Mouse (Mus musculus): ENCODE data around the gene Snorc. TPM values are rescaled to one million over a fixed set of nuclear protein-coding genes. Genes with fewer than 3 reads are reported as not detected.

Gene Snorc
- polyA plus RNA-seq, 1 experiment from 2014 or later: not detected

GRCm38 (mm10) chr1:87475076-87475895 is 5.2 kb downstream of the Snorc start:
- Histone ChIP-seq H3K9ac (replicated peaks) (peak overlapping the region; percentile 36), H3K4me2 (replicated peaks) (peak overlapping the region; percentile 78), H3K4me3 (peak overlapping the region; percentile 40), H3K9me3 (no peaks in the 10 kb centered on the region), H3K4me1 (peaks cover 8% of the 10 kb centered on the region; the same call in 1 of the 2 replicates), H3K36me3 (no peaks in the 10 kb centered on the region), H3K27me3 (peaks cover 11% of the 10 kb centered on the region; the same call in 1 of the 2 replicates), H3K27ac (replicated peaks) (no peak overlapping the region)
- ATAC-seq (replicated peaks): peak; percentile 68; the same call in 1 of the 2 replicates
- WGBS: 2% methylated on average over 42 of the region's 42 CpGs

DNA sequence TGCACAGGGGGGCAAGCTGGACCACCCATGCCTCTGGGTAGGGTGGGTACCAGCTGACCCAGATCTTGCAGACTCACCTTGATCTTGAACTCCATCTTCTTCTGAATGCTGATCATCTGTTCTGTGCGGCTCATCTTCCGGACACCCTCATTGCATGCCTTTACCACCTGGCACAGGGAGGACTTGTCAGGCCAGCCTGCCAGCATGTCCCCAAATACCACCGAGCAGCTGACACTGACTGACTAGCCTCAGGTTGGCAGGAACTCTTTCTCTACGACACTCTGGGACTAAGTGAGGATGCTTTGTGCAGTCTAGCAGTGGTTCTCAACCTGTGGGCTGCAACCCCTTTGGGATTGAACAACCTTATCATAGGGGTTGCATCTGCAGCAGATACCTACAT is 12.5 kb downstream of the Snorc start:
- Histone ChIP-seq H3K4me2 (replicated peaks) (no peak overlapping the region), H3K27ac (replicated peaks) (no peak overlapping the region), H3K36me3 (no peaks in the 10 kb centered on the region), H3K9ac (replicated peaks) (no peak overlapping the region), H3K4me1 (no peaks in the 10 kb centered on the region), H3K27me3 (no peaks in the 10 kb centered on the region), H3K9me3 (no peaks in the 10 kb centered on the region), H3K4me3 (no peak overlapping the region)
- ATAC-seq (replicated peaks): no peak
- WGBS: 88% methylated on average over 4 of the region's 4 CpGs

DNA sequence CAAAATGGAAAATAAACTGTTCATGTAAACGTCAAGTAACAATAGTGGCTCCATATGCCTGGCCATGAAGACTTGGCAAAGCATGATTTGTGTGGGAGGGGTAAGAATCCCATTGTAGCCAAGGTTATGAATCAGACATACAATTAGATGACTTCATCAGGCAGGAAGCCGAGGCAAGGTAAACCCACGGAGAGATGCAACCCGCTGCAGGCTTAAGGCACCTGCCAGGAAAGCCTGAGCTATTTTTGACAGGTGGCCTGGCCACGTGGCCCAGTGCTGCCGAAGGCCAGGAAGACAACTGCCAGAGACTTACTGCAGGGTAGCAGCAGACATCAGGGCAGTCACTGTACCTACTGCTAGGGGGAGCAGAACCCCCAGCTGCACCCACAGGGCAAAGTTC is 16.3 kb downstream of the Snorc start:
- no peaks in the 10 kb centered on the region for H3K4me1 ChIP-seq
- ATAC-seq (replicated peaks): no peak
- H3K4me2 ChIP-seq (replicated peaks): no peak overlapping the region
- no peaks in the 10 kb centered on the region for H3K36me3 ChIP-seq
- no peak overlapping the region for H3K27ac ChIP-seq (replicated peaks)
- H3K27me3 ChIP-seq: no peaks in the 10 kb centered on the region
- WGBS: 80% methylated on average over 6 of the region's 6 CpGs
- no peak overlapping the region for H3K9ac ChIP-seq (replicated peaks)
- no peaks in the 10 kb centered on the region for H3K9me3 ChIP-seq
- no peak overlapping the region for H3K4me3 ChIP-seq

DNA sequence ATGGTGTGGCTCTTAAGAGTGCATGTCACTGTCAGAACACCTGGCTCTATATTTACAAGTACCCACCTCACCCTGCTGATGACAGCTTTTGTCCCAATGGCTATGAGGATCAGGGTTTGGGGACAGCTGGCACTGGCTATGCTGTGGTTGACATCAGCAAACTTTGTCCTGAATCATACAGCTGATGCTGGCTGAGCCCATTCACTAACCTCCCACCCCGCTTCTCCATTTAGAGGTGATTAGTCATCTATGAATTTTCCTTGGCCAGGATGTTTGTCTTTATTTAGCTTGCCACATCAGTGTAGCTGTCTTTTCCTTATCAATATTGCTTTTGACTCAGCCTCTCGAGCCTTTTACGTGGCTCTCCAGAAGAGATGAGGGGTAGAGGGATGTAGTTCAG is 22.2 kb downstream of the Snorc start:
- Histone ChIP-seq H3K36me3 (no peaks in the 10 kb centered on the region), H3K4me3 (no peak overlapping the region), H3K9me3 (no peaks in the 10 kb centered on the region), H3K4me1 (no peaks in the 10 kb centered on the region), H3K9ac (replicated peaks) (no peak overlapping the region), H3K27ac (replicated peaks) (no peak overlapping the region), H3K4me2 (replicated peaks) (no peak overlapping the region), H3K27me3 (no peaks in the 10 kb centered on the region)
- 88% methylated on average over 3 of the region's 3 CpGs for WGBS
- ATAC-seq (replicated peaks): no peak

DNA sequence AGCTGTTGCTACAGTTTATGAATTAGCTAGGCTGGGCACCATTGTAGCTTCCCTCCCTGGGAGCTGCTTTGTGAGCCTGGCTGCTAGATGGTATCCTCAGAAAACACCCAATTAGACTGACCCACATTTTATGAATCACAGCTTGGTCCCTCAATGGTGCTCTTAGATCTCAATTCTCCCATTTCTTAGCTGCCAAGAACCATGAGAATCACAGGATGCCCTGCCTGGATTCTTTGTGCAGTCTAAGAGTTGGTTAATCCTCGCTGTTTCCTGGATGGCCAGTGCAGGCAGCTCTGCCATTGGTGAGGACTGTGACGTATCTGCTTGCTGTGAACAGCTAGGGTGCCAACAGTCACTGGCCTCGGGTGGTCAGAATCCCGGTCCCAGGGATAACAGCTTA is 23.5 kb downstream of the Snorc start:
- H3K9me3 ChIP-seq: no peaks in the 10 kb centered on the region
- WGBS: 67% methylated on average over 4 of the region's 4 CpGs
- ATAC-seq (replicated peaks): no peak
- H3K4me2 ChIP-seq (replicated peaks): no peak overlapping the region
- no peaks in the 10 kb centered on the region for H3K4me1 ChIP-seq
- H3K27ac ChIP-seq (replicated peaks): no peak overlapping the region
- H3K9ac ChIP-seq (replicated peaks): no peak overlapping the region
- H3K36me3 ChIP-seq: no peaks in the 10 kb centered on the region
- H3K27me3 ChIP-seq: no peaks in the 10 kb centered on the region
- H3K4me3 ChIP-seq: no peak overlapping the region

DNA sequence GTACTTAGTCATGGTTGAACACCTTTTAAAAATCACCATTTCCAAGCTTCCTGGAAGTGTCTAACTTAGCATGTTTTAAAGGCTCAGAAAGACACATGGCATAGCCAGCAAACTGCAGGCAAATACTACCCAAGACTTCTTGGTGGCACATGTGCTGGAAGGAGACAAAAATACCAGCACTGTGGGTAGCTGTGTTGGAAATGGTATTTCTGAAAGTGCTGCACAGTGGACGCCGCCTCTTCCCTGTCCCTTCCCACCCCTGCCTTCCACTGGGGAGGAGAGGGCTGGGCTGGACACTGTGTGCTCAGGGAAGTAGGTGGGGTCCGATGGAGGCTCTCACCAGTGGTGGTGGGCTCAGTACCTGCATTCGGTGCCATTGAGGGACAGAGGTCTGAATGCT is 35.5 kb downstream of the Snorc start:
- H3K4me1 ChIP-seq: peaks cover 8% of the 10 kb centered on the region

GRCm38 (mm10) chr1:87507857-87508256 is 37.8 kb downstream of the Snorc start:
- WGBS: 58% methylated on average over 6 of the region's 6 CpGs
- Histone ChIP-seq H3K27ac (replicated peaks) (no peak overlapping the region), H3K27me3 (peaks cover 12% of the 10 kb centered on the region), H3K4me1 (peaks cover 10% of the 10 kb centered on the region), H3K9ac (replicated peaks) (no peak overlapping the region), H3K9me3 (no peaks in the 10 kb centered on the region), H3K36me3 (no peaks in the 10 kb centered on the region), H3K4me2 (replicated peaks) (no peak overlapping the region), H3K4me3 (no peak overlapping the region)
- ATAC-seq (replicated peaks): no peak

More for the DNA sequence above, 35.5 kb downstream of the Snorc start:
- no peaks in the 10 kb centered on the region for H3K9me3 ChIP-seq
- H3K36me3 ChIP-seq: no peaks in the 10 kb centered on the region
- no peak overlapping the region for H3K27ac ChIP-seq (replicated peaks)
- no peak overlapping the region for H3K4me2 ChIP-seq (replicated peaks)
- WGBS: 93% methylated on average over 4 of the region's 4 CpGs
- no peak for ATAC-seq (replicated peaks)
- H3K9ac ChIP-seq (replicated peaks): no peak overlapping the region
- no peak overlapping the region for H3K4me3 ChIP-seq
- H3K27me3 ChIP-seq: peaks cover 10% of the 10 kb centered on the region

- Histone ChIP-seq H3K9me3 (no peaks in the 10 kb centered on the region), H3K4me3 (peak overlapping the region; percentile 71), H3K9ac (replicated peaks) (peak overlapping the region; percentile 67; the same call in 1 of the 2 replicates), H3K36me3 (no peaks in the 10 kb centered on the region), H3K4me1 (peaks cover 10% of the 10 kb centered on the region), H3K27ac (replicated peaks) (no peak overlapping the region), H3K4me2 (replicated peaks) (peak overlapping the region; percentile 92), H3K27me3 (peaks cover 12% of the 10 kb centered on the region)
- ATAC-seq (replicated peaks): 0 out of 2 replicates have a peak, but pooled peaks have one; percentile 2
- WGBS: 18% methylated on average over 26 of the region's 26 CpGs
Measured at GRCm38 (mm10) chr1:87508591-87509560, 38.8 kb downstream of the Snorc start.

- no peaks in the 10 kb centered on the region for H3K9me3 ChIP-seq
- H3K9ac ChIP-seq (replicated peaks): peak within 1 kb of the TSS; percentile 67
- H3K27ac ChIP-seq (replicated peaks): no peak within 1 kb of the TSS
- WGBS: under 1% methylated on average over 56 of the region's 56 CpGs
- H3K4me3 ChIP-seq: peak within 1 kb of the TSS; percentile 71
- H3K4me1 ChIP-seq: peaks cover 10% of the 10 kb centered on the region
- H3K36me3 ChIP-seq: no peaks in the 10 kb centered on the region
- H3K4me2 ChIP-seq (replicated peaks): peak within 1 kb of the TSS; percentile 92
- peak; percentile 51 for ATAC-seq (replicated peaks)
- peaks cover 12% of the 10 kb centered on the region for H3K27me3 ChIP-seq
Measured at GRCm38 (mm10) chr1:87509561-87510165, 39.6 kb downstream of the Snorc start, which contains the start of gene Neu2. Gene Neu2 (plus strand): TSS chr1:87509889.

DNA sequence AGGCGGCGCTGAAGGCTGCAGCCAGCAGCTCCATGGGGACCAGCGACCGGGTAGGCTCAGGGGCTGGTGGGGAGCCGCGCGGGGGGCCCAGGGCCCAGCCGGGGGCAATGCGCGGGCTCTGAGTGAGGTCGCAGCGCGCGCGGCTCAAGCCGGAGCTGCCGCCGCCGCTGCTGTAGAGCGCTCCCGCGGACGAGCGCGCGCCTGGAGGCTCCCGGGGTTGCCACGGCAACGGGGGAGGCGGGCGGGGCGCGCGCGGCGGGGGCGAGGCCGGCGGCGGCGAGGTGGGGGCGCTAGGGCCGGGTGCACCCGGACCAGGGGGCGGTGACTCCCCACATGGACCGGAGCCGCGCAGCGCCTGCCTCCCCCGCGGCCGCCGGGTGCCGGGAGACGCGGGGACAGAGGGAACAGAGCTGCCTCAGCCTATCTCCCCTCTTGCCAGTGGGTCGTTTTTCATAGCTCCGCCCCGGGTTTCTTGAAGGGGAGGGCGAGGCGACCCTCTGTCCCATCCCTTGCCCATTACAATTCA is 40.2 kb downstream of the Snorc start:
- peak overlapping the region; percentile 67 for H3K9ac ChIP-seq (replicated peaks)
- peak overlapping the region; percentile 71 for H3K4me3 ChIP-seq
- no peaks in the 10 kb centered on the region for H3K9me3 ChIP-seq
- peak; percentile 90 for ATAC-seq (replicated peaks)
- H3K4me2 ChIP-seq (replicated peaks): peak overlapping the region; percentile 92
- peaks cover 10% of the 10 kb centered on the region for H3K4me1 ChIP-seq
- H3K36me3 ChIP-seq: no peaks in the 10 kb centered on the region
- no peak overlapping the region for H3K27ac ChIP-seq (replicated peaks)
- H3K27me3 ChIP-seq: peaks cover 12% of the 10 kb centered on the region
- 0% methylated on average over 22 of the region's 61 CpGs for WGBS

DNA sequence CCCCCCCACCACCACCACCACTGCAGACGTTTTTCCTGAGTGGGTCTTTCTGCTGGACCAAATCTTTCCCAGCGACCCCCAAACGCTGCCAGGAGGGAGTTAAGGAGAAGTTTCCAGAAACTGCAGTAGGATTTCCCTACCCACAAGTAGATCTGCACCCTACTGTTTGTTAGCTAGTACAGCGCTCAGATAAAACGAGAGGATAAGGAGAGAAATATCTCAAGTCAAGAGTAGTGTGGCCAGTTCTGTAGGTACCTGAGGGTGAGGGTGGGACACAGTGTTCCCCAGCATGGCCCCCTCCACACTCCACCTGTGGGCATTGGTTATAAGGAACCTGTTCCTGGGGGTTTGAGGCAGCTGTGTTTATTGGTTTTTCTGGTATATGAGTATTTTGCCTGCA is 40.8 kb downstream of the Snorc start:
- Histone ChIP-seq H3K4me1 (peaks cover 10% of the 10 kb centered on the region), H3K27me3 (peaks cover 12% of the 10 kb centered on the region), H3K9me3 (no peaks in the 10 kb centered on the region), H3K36me3 (no peaks in the 10 kb centered on the region), H3K4me3 (peak overlapping the region; percentile 71), H3K4me2 (replicated peaks) (peak overlapping the region; percentile 92), H3K9ac (replicated peaks) (no peak overlapping the region), H3K27ac (replicated peaks) (no peak overlapping the region)
- ATAC-seq (replicated peaks): peak; percentile 20
- 12% methylated on average over 5 of the region's 5 CpGs for WGBS
